Mouse (Mus musculus) heart, postnatal 0 days (tissue): ENCODE results near the gene Iffo2. TPM values are rescaled to one million over a fixed set of nuclear protein-coding genes. Genes with fewer than 3 reads are reported as not detected.
"Not testable (repeated sequence)": the region's sequence is repeated elsewhere in the genome, so short reads cannot be mapped to it uniquely, and the experiment has no call there.

Experiments used
- ATAC-seq: fragments of 200-750 bp; cut with Nextera tagmentation; 2 replicates; pipeline ENCODE4 v1.8.0; 2017; ENCODE audit warnings: low read depth, moderate number of reproducible peaks, moderate library complexity; ENCODE audit not compliant: insufficient read depth
- DNase-seq: peaks from one replicate; pipeline ENCODE4 v3.0.0-alpha.2; 2016; ENCODE audit warnings: low spot score
- H3K27ac ChIP-seq: fragments of 300-500 bp; sonication (generic); 2 replicates; pipeline ENCODE4 v1.5.1; 2014; ENCODE audit warnings: low read depth, mild to moderate bottlenecking
- H3K27me3 ChIP-seq: fragments of 300-500 bp; sonication (generic); 2 replicates; pipeline ENCODE4 v1.6.1; 2014; ENCODE audit warnings: low read length, mixed read lengths; ENCODE audit not compliant: control insufficient read depth, insufficient read depth
- H3K36me3 ChIP-seq: fragments of 300-500 bp; sonication (generic); replicated peaks from 2 replicates; pipeline ENCODE4 v1.6.1; 2014; ENCODE audit warnings: low read length, mixed read lengths; ENCODE audit not compliant: control insufficient read depth, insufficient read depth
- H3K4me1 ChIP-seq: fragments of 300-500 bp; sonication (generic); 2 replicates; pipeline ENCODE4 v1.6.1; 2014; ENCODE audit warnings: antibody characterized with exemption; ENCODE audit not compliant: control insufficient read depth, insufficient read depth
- H3K4me2 ChIP-seq: fragments of 300-500 bp; sonication (generic); 2 replicates; pipeline ENCODE4 v1.6.1; 2014; ENCODE audit warnings: low read depth, mild to moderate bottlenecking, low read length, moderate library complexity
- H3K4me3 ChIP-seq: fragments of 300-500 bp; sonication (generic); 2 replicates; pipeline ENCODE4 v1.5.1; 2014; ENCODE audit warnings: low read depth, low read length
- H3K9ac ChIP-seq: fragments of 300-500 bp; sonication (generic); replicated peaks from 2 replicates; pipeline ENCODE4 v1.6.1; 2014; ENCODE audit warnings: low read depth, low read length, mixed read lengths
- H3K9me3 ChIP-seq: fragments of 300-500 bp; sonication (generic); replicated peaks from 2 replicates; pipeline ENCODE4 v1.6.1; 2016; ENCODE audit warnings: low read length; ENCODE audit not compliant: control insufficient read depth
- CTCF ChIP-seq: IDR thresholded peaks from 2 replicates; pipeline ENCODE4 v1.5.1; 2016; ENCODE audit warnings: antibody characterized with exemption, control low read depth, low read depth
- EP300 ChIP-seq: IDR thresholded peaks from 2 replicates; pipeline ENCODE4 v1.6.1; 2016; ENCODE audit warnings: antibody characterized with exemption, low read depth
- WGBS: fragments of 180-500 bp; shearing (Covaris S2); extraction: QIAGEN DNeasy Blood & Tissue Kit; methylation state at CpG from one replicate; pipeline ENCODE4 v1.1.7; 2014; 5-methylcytosine and 5-hydroxymethylcytosine counted together
- polyA plus RNA-seq: library from polyadenylated mRNA; unstranded; fragments of >200 nt; fragmentation: Nextera tagmentation; extraction: Ambion mirVana; gene quantifications from 2 replicates; pipeline ENCODE4 v1.2.1, GENCODE M21; 2015
- total RNA-seq: library from RNA; depleted of rRNA; stranded (reverse); fragments of >200 nt; gene quantifications from 2 replicates; pipeline ENCODE4 v1.2.3, GENCODE M21; 2014; ENCODE audit warnings: low replicate concordance; rRNA removed

Gene Iffo2
- total RNA-seq (6.4 and 7.7 TPM in 2 replicates), polyA plus RNA-seq (2.4 and 2.9 TPM in 2 replicates)

DNA sequence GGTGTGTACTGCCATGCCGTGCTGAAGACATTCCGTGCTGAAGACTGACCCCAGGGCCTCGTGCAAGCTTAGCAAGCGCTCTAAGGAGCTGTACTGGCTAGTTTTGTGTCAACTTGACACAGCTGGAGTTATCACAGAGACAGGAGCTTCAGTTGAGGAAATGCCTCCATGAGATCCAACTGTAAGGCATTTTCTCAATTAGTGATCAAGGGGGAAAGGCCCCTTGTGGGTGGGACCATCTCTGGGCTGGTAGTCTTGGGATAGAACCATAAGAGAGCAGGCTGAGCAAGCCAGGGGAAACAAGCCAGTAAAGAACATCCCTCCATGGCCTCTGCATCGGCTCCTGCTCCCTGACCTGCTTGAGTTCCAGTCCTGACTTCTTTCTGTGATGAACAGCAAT lies at the start of gene Iffo2:
Gene Iffo2, plus strand, starts transcription at position 301 of the 400 bp plus-strand sequence.
- not testable (repeated sequence) for H3K27ac ChIP-seq, ATAC-seq, H3K4me3 ChIP-seq, H3K9me3 ChIP-seq, H3K36me3 ChIP-seq, H3K4me1 ChIP-seq, DNase-seq, H3K27me3 ChIP-seq, H3K9ac ChIP-seq, H3K4me2 ChIP-seq
- WGBS, result 78% methylated on average over 5 of the region's 5 CpGs

DNA sequence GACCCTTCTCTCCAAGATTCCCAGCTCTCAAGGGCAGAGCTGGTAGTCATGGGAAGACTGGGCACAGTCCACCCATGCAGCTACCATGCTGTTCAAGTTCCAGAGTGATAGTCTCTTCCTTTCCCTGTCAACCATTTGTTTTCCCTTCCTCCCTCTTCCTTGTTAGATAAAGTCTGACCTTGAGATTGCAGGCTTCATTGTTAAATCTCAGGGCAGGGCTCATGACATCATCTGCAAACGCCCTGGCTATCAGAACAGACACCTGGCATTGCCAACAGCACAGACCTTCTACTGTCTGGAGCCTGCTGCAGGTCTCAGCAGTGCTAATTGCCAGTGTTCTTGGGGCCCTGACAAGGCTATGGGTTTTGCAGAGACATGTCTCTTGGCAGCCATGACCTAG lies 48.9 kb upstream of the Iffo2 start:
- no peak for TF ChIP-seq CTCF
- TF ChIP-seq EP300, result no peak
- Histone ChIP-seq H3K9ac (no peak overlapping the region), H3K27ac (peak overlapping the region; percentile 22; the same call in 1 of the 2 replicates), H3K27me3 (no peaks in the 10 kb centered on the region), H3K4me1 (0 out of 2 replicates have a peak, but pooled peaks cover 6% of the 10 kb centered on the region), H3K4me3 (no peak overlapping the region), H3K4me2 (no peak overlapping the region), H3K9me3 (no peaks in the 10 kb centered on the region), H3K36me3 (peaks cover 97% of the 10 kb centered on the region)
- WGBS, result 24% methylated on average over 1 of the region's 1 CpGs
- DNase-seq (peak; percentile 39), ATAC-seq (peak; percentile 48)

- Histone ChIP-seq H3K4me3 (no peak overlapping the region), H3K4me1 (0 out of 2 replicates have a peak, but pooled peaks cover 6% of the 10 kb centered on the region), H3K27ac (no peak overlapping the region), H3K9ac (no peak overlapping the region), H3K9me3 (no peaks in the 10 kb centered on the region), H3K36me3 (peaks cover 98% of the 10 kb centered on the region), H3K4me2 (no peak overlapping the region), H3K27me3 (no peaks in the 10 kb centered on the region)
- DNase-seq, result no peak
- 87% methylated on average over 8 of the region's 8 CpGs for WGBS
- no peak for ATAC-seq
- TF ChIP-seq CTCF (no peak), EP300 (no peak)
Observed at GRCm38 (mm10) chr4:139483461-139484105, 46.8 kb upstream of the Iffo2 start.

DNA sequence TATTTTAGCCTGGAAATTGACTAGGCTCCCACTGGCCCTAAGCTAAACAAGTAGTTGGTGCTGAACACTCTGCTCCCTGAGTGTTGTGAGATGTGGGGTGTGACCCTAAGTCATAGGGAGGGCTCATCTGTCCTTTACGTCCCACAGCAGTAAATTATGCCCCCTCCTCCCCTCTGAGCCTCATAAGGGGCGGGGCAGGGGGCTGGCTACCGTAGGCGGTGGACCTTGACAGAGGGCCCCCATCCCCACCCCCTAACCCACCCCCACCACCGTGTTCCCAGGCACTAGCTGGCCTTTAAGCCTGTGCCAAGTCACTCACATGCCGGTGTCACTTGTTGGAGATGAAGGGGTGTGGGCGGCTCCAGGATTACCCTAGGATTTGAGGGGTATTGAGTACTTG lies 45.9 kb upstream of the Iffo2 start:
- Histone ChIP-seq H3K27ac (no peak overlapping the region), H3K4me3 (no peak overlapping the region), H3K9ac (no peak overlapping the region), H3K36me3 (peaks cover 98% of the 10 kb centered on the region), H3K4me1 (0 out of 2 replicates have a peak, but pooled peaks cover 6% of the 10 kb centered on the region), H3K9me3 (no peaks in the 10 kb centered on the region), H3K4me2 (no peak overlapping the region), H3K27me3 (no peaks in the 10 kb centered on the region)
- no peak for DNase-seq
- TF ChIP-seq CTCF, result no peak
- no peak for TF ChIP-seq EP300
- 79% methylated on average over 7 of the region's 7 CpGs for WGBS
- no peak for ATAC-seq

GRCm38 (mm10) chr4:139487085-139487484 lies 43.3 kb upstream of the Iffo2 start:
- DNase-seq, result no peak
- Histone ChIP-seq H3K9me3 (no peaks in the 10 kb centered on the region), H3K9ac (no peak overlapping the region), H3K27me3 (no peaks in the 10 kb centered on the region), H3K27ac (no peak overlapping the region), H3K4me1 (no peaks in the 10 kb centered on the region), H3K36me3 (peaks cover 92% of the 10 kb centered on the region), H3K4me2 (no peak overlapping the region), H3K4me3 (no peak overlapping the region)
- TF ChIP-seq EP300 (no peak), CTCF (no peak)
- WGBS, result 80% methylated on average over 10 of the region's 10 CpGs
- no peak for ATAC-seq

GRCm38 (mm10) chr4:139488325-139488724 lies 42.0 kb upstream of the Iffo2 start:
- Histone ChIP-seq H3K4me3 (no peak overlapping the region), H3K27me3 (no peaks in the 10 kb centered on the region), H3K9ac (no peak overlapping the region), H3K9me3 (no peaks in the 10 kb centered on the region), H3K36me3 (peaks cover 80% of the 10 kb centered on the region), H3K4me1 (no peaks in the 10 kb centered on the region), H3K4me2 (no peak overlapping the region), H3K27ac (no peak overlapping the region)
- ATAC-seq, result no peak
- no peak for DNase-seq
- TF ChIP-seq CTCF, result no peak
- TF ChIP-seq EP300, result no peak
- 93% methylated on average over 5 of the region's 5 CpGs for WGBS
